Mouse (Mus musculus): Measurements from ENCODE around the gene Rnf41.

Rnf41 gene

DNA sequence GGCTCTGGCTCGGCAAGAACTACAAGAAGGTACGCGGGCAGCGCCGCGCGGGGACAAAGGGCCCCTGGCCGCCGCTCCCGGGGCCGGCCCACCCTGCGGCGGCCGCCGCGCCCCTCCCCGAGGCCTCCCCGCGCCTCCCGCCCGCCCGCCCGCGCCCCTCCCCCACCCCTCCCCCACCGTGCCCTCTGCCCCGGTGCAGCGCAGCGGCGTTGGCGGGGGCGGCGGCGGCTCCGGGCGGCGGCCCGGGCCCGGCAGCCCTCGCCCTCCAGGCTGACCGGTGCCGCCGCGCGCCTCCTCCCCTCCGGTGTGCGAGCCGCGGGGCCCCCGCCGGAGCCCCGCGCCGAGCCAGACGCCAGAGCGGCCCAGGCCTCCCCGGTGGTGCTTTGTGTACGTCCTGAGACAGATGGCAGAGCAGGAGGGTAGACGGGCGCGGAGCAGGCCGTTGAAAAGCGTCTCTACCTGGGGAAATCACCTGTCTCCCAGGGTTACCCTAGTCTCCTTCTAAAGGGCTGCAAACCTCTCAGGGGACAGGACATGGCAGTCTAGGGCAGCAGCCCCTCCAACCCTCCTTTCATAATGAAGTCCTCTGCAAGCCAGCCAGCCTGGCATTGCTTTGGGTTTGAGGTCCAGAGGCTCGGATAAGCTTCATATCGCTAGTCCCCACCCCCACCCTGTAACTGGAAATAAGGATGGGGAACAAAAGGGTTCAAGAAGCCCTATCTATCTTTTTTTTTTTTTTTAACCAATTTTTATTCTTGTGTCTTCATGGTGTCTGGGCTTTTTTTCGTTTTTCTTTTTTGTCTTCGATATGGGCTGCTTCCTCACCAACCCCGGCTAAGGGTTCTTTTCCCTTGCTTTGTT, 48.2 kb downstream of the Rnf41 start:
- CTCF ChIA-PET: interaction anchor here (0.6 to 0.7 kb wide), 3 partner anchors 25 to 242 kb away, joined by 3 to 9 read pairs (median 3); no protein-coding TSS in a partner anchor

DNA sequence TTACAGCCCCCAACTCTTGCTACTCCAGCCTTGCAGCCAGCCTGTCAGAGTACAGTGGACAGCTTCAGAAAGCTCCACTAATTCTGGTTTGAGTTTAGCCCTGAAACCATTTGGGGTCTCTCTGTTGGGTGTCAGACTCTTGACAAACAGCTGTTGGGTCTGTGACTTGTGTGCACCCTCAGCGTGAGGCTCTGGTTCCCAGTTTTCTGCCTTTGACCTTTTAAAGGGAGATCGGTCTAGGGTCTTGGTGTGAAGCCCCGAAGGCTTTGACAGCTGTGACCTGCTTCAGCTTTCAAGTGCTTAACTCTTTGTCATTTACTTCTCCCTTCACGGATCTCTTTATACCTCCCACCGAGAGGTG, 48.8 kb downstream of the Rnf41 start:
- CTCF ChIA-PET: interaction anchor here (0.6 to 0.7 kb wide), 2 partner anchors 24 to 240 kb away, joined by 3 to 9 read pairs; no protein-coding TSS in a partner anchor

DNA sequence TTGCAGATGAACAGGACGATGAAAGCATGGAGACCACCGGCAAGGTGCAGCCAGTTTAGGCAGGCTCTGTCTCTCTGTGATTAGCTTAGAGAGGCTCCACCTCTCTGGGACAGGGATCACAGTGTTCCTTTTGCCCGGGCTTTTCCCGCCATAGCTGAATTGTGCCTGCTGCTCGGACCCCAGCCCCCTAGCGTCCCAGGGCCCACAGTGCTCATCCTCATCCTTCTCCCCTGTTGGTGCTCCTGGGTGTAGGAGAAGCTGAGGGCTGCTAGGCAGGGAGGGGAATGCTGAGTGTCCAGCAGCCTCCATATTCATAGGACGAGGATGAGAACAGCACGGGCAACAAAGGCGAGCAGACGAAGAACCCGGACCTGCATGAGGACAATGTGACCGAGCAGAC, 62.9 kb downstream of the Rnf41 start:
- CTCF ChIA-PET: no interaction called here

DNA sequence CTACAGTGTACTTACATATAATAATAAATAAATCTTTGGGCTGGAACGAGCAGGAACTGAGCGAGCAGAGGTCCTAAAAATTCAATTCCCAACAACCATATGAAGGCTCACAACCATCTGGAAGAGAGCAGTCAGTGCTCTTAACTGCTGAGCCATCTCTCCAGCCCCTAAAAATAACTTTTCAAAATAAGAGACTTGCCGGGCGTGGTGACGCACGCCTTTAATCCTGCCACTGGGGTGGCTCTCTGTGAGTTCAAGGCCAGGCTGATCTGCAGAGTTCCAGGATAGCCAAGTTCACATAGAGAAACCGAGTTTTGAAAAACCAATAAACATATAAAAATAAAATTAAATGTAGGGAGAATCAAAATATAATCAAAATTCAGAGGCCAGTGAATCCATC, 74.9 kb downstream of the Rnf41 start:
- CTCF ChIA-PET: interaction anchor here (0.7 kb wide), 1 partner anchor 136 kb away, joined by 9 read pairs; no protein-coding TSS in a partner anchor

DNA sequence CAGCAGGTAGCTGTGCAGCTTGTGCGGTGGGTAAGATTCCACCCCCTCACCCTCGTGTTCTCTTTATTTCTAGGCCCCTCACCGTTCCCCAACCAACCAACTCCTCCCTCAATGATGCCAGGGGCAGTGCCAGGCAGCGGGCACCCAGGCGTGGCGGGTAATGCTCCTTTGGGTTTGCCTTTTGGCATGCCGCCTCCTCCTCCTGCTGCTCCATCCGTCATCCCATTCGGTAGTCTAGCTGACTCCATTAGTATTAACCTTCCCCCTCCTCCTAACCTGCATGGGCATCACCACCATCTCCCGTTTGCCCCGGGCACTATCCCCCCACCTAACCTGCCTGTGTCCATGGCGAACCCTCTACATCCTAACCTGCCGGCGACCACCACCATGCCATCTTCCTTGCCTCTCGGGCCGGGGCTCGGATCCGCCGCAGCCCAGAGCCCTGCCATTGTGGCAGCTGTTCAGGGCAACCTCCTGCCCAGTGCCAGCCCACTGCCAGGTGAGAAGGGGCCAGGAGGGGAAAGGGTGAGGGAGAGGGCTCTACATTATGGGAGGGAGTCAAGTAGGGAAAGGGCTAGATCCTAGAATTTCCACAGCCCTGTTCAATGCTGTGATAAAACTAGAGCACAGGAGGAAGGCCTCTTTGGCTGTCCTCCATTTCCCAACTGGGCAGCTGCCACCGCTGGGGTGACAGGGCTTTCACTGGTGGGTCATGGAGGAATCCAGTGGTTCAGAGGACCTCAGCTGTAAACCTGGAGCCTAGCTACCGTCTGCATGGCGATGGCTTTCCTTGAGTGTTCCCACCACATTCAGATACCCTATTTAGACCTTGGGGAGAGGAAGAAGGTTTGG, 76.6 kb downstream of the Rnf41 start:
- CTCF ChIA-PET: interaction anchor here (0.6 to 0.7 kb wide), 2 partner anchors 26 to 41 kb away, joined by 3 to 5 read pairs; no protein-coding TSS in a partner anchor

GRCm38 (mm10) chr10:128488776-128489175, 77.3 kb downstream of the Rnf41 start:
- CTCF ChIA-PET: interaction anchor here (0.5 to 0.7 kb wide), 3 partner anchors 25 to 211 kb away, joined by 3 to 4 read pairs (median 3); no protein-coding TSS in a partner anchor

GRCm38 (mm10) chr10:128489380-128489779, 77.9 kb downstream of the Rnf41 start:
- CTCF ChIA-PET: interaction anchor here (0.5 to 0.7 kb wide), 2 partner anchors 39 to 212 kb away, joined by 3 to 4 read pairs; no protein-coding TSS in a partner anchor

DNA sequence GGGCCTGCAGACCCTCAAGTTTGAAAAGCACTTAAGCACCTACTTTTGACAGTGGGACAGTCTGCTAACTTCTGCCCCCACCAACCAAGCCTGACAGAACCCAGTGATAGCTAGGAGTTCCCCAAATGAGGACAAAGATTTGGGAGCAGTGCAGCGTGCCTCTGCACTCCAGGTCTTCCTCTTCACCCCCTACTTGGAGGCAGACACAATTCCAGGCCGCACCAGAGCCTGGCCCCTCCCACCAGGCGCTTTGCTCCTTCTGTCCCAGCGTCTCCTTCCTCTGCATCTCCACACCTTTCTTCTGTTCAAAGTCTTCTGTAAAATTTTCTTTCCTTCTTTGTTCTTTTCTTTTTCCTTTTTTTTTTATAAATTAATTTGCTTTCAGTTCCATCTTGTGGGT, 78.3 kb downstream of the Rnf41 start:
- CTCF ChIA-PET: interaction anchor here (0.6 to 1.0 kb wide), 3 partner anchors 8 to 125 kb away, joined by 3 to 4 read pairs (median 3); partner anchors contain the start of gene Myl6b

- CTCF ChIA-PET: interaction anchor here (0.6 to 1.0 kb wide), 3 partner anchors 8 to 125 kb away, joined by 3 to 4 read pairs (median 3); partner anchors contain the start of gene Myl6b
Observed at GRCm38 (mm10) chr10:128490232-128490631, 78.8 kb downstream of the Rnf41 start.

DNA sequence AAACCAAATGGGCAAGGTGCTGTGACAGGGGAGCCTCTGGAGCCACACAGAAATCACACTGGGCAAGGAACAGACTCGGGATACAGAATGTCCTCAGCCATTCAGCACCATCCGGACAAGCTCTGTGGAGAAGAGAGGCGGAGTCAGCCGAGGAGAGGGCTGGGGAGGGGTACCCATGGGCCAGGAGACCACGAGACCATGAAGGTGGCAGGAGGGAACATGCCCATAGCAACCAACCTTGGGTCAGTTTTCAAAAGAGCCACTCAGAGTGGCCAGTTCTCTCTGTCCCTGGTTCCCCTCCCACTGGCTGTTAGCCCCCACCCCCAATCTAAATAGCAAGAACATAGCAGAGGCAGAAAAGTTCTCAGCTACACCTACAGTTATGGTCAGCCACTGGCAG, 79.5 kb downstream of the Rnf41 start:
- CTCF ChIA-PET: interaction anchor here (0.5 to 1.0 kb wide), 2 partner anchors 7 to 156 kb away, joined by 3 to 5 read pairs; partner anchors contain the start of gene Myl6b
